ENCODE assay signal across 22 mouse cellular contexts in the genomic region with DNA sequence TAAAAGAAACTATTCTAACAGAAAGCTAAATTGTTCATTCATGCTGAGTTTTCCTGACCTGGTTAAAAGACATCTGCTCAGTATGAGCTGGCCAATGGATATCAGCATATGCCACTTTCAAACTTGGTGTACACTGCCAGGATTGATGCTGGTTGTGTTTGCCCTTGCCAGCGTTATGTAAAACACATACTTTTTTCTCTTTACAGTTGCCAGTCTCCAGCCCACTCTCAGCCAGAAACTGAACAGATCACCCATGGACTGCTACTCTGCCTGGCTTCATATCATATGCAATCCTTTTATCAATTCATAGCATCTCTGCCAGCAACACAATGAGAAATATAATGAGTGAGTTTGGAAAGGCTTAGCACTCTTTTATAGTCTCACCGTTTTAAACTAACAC.
DNase-seq lines count a peak whose midpoint lies in the region; ATAC-seq lines count a peak whose summit lies in the region.
"Had no signal": no experiment of that assay in that cellular context is flagged by ENCODE, and none has a peak within 500 bp of the region (broad histone marks: within the 10 kb centered on the region; RNA-seq: fewer than 3 reads in every experiment).

No protein-coding gene starts in this region.

- no peaks in the 10 kb centered on the region for H3K36me3 ChIP-seq in forebrain, embryonic 14.5 days (ENCODE audit: control insufficient read depth, insufficient read depth, low read length)
- H3K36me3 ChIP-seq in forebrain, embryonic 12.5 days (replicated peaks), result no peaks in the 10 kb centered on the region
- H3K36me3 ChIP-seq: heart, embryonic 12.5 days; limb, embryonic 12.5 days; liver, embryonic 15.5 days had no signal

- peak; percentile 61; the same call in 1 of the 2 replicates for ATAC-seq in forebrain, embryonic 14.5 days
- no peak for ATAC-seq in forebrain, embryonic 12.5 days (ENCODE audit: low FRiP score)
- peak; percentile 99 for ATAC-seq in cerebellum, adult (ENCODE audit: insufficient number of reproducible peaks, low FRiP score, low TSS enrichment)
- ATAC-seq: intestine, embryonic 16.5 days had no signal

- peak; percentile 51 for DNase-seq in forebrain, embryonic 14.5 days (ENCODE audit: low spot score)
- peak; percentile 6 to 38 for DNase-seq in layer of hippocampus, adult 18-20 months (ENCODE audit: low spot score in 2 of 2)
- DNase-seq in layer of hippocampus, adult 9-10 months (ENCODE audit: low spot score), result no peak
- DNase-seq in cerebellum, postnatal 14 days, result peak; percentile 51 to 80
- no peak for DNase-seq in ovary, postnatal 36 days (ENCODE audit: low spot score)
- DNase-seq in lung, postnatal 36 days, result no peak
- DNase-seq: adrenal gland, postnatal 14 days; gastrocnemius, postnatal 36 days; heart, postnatal 36 days; lung, postnatal 14 days; right cerebral cortex, postnatal 14 days; thymus, adult 18-20 months had no signal

- no peak overlapping the region for H3K27ac ChIP-seq in forebrain, embryonic 14.5 days (ENCODE audit: low read depth, low read length)
- no peak overlapping the region for H3K27ac ChIP-seq in forebrain, embryonic 12.5 days
- H3K27ac ChIP-seq: kidney, postnatal 0 days; limb, embryonic 12.5 days; liver, embryonic 15.5 days had no signal

- H3K27me3 ChIP-seq in forebrain, embryonic 14.5 days (replicated peaks; ENCODE audit: control insufficient read depth, insufficient read depth, low read length), result no peaks in the 10 kb centered on the region
- no peaks in the 10 kb centered on the region for H3K27me3 ChIP-seq in forebrain, embryonic 12.5 days
- H3K27me3 ChIP-seq: CH12.LX; heart, embryonic 12.5 days; limb, embryonic 12.5 days; liver, embryonic 15.5 days had no signal

- WGBS in forebrain, embryonic 14.5 days, result 67% methylated on average over 2 of the region's 2 CpGs
- WGBS in forebrain, embryonic 12.5 days, result 87% methylated on average over 2 of the region's 2 CpGs

- H3K4me3 ChIP-seq in forebrain, embryonic 14.5 days (ENCODE audit: low read depth, low read length), result no peak overlapping the region
- H3K4me3 ChIP-seq in forebrain, embryonic 12.5 days (replicated peaks), result no peak overlapping the region
- H3K4me3 ChIP-seq: heart, embryonic 12.5 days; limb, embryonic 12.5 days; liver, embryonic 15.5 days; myocyte had no signal

- H3K4me2 ChIP-seq in forebrain, embryonic 14.5 days (ENCODE audit: low read length), result no peak overlapping the region
- H3K4me2 ChIP-seq in forebrain, embryonic 12.5 days, result no peak overlapping the region
- H3K4me2 ChIP-seq: heart, embryonic 12.5 days; limb, embryonic 12.5 days; liver, embryonic 15.5 days; midbrain, embryonic 11.5 days had no signal

- no peak overlapping the region for H3K9ac ChIP-seq in forebrain, embryonic 14.5 days (ENCODE audit: low read length)
- H3K9ac ChIP-seq in forebrain, embryonic 12.5 days, result no peak overlapping the region
- H3K9ac ChIP-seq: heart, embryonic 12.5 days; limb, embryonic 12.5 days; liver, embryonic 15.5 days had no signal

- no peaks in the 10 kb centered on the region for H3K4me1 ChIP-seq in forebrain, embryonic 14.5 days (ENCODE audit: control insufficient read depth, insufficient read depth, low read length)
- H3K4me1 ChIP-seq in forebrain, embryonic 12.5 days, result no peaks in the 10 kb centered on the region
- H3K4me1 ChIP-seq: heart, embryonic 12.5 days; limb, embryonic 12.5 days; liver, embryonic 15.5 days had no signal

- H3K9me3 ChIP-seq in forebrain, embryonic 14.5 days (replicated peaks; ENCODE audit: control insufficient read depth, low read length), result no peaks in the 10 kb centered on the region
- no peaks in the 10 kb centered on the region for H3K9me3 ChIP-seq in forebrain, embryonic 12.5 days
- H3K9me3 ChIP-seq: heart, embryonic 12.5 days; limb, embryonic 12.5 days had no signal

Comparison
In these comparisons a context has a peak if more than half of its experiments do, and no peak if none do; other contexts are left out.
1. DNase-seq: peak in forebrain, embryonic 14.5 days (single experiment), layer of hippocampus, adult 18-20 months (2 of 2) and cerebellum, postnatal 14 days (2 of 2); none in layer of hippocampus, adult 9-10 months (single experiment), ovary, postnatal 36 days (single experiment) and lung, postnatal 36 days (single experiment).